Mouse (Mus musculus): ENCODE results near the gene Snx18. TPM values are rescaled to one million over a fixed set of nuclear protein-coding genes. Genes with fewer than 3 reads are reported as not detected.

Gene Snx18
- polyA plus RNA-seq, 1 experiment from 2014 or later, result 13.8 TPM

- Histone ChIP-seq H3K4me2 (no peak overlapping the region), H3K9me3 (no peaks in the 10 kb centered on the region), H3K27me3 (replicated peaks) (no peaks in the 10 kb centered on the region), H3K4me3 (no peak overlapping the region), H3K9ac (no peak overlapping the region), H3K36me3 (no peaks in the 10 kb centered on the region), H3K4me1 (no peaks in the 10 kb centered on the region), H3K27ac (replicated peaks) (no peak overlapping the region)
- 76% methylated on average over 5 of the region's 5 CpGs for WGBS
- no peak for ATAC-seq (ENCODE audit: extremely low read depth, insufficient number of reproducible peaks, low FRiP score, low TSS enrichment)
These were observed 36.9 kb downstream of the Snx18 start for GRCm38 (mm10) chr13:113581436-113581835.

GRCm38 (mm10) chr13:113580400-113580790 is 38.0 kb downstream of the Snx18 start:
- H3K4me3 ChIP-seq, result no peak overlapping the region
- WGBS, result 76% methylated on average over 6 of the region's 6 CpGs
- no peak overlapping the region for H3K9ac ChIP-seq
- no peak overlapping the region for H3K27ac ChIP-seq (replicated peaks)
- H3K4me1 ChIP-seq, result no peaks in the 10 kb centered on the region
- no peaks in the 10 kb centered on the region for H3K27me3 ChIP-seq (replicated peaks)
- no peak overlapping the region for H3K4me2 ChIP-seq
- no peaks in the 10 kb centered on the region for H3K9me3 ChIP-seq
- no peak for ATAC-seq (ENCODE audit: extremely low read depth, insufficient number of reproducible peaks, low FRiP score, low TSS enrichment)
- H3K36me3 ChIP-seq, result no peaks in the 10 kb centered on the region

- 47% methylated on average over 7 of the region's 7 CpGs for WGBS
- ATAC-seq (ENCODE audit: extremely low read depth, insufficient number of reproducible peaks, low FRiP score, low TSS enrichment), result no peak
- Histone ChIP-seq H3K4me1 (no peaks in the 10 kb centered on the region), H3K9ac (no peak overlapping the region), H3K4me2 (no peak overlapping the region), H3K27me3 (replicated peaks) (no peaks in the 10 kb centered on the region), H3K9me3 (no peaks in the 10 kb centered on the region), H3K27ac (replicated peaks) (no peak overlapping the region), H3K36me3 (no peaks in the 10 kb centered on the region), H3K4me3 (no peak overlapping the region)
These were observed 38.5 kb downstream of the Snx18 start for GRCm38 (mm10) chr13:113579788-113580399.

GRCm38 (mm10) chr13:113574232-113574631 is 44.1 kb downstream of the Snx18 start:
- no peak for ATAC-seq (ENCODE audit: extremely low read depth, insufficient number of reproducible peaks, low FRiP score, low TSS enrichment)
- no peak overlapping the region for H3K27ac ChIP-seq (replicated peaks)
- no peak overlapping the region for H3K4me2 ChIP-seq
- no peaks in the 10 kb centered on the region for H3K4me1 ChIP-seq
- H3K27me3 ChIP-seq (replicated peaks), result no peaks in the 10 kb centered on the region
- H3K4me3 ChIP-seq, result no peak overlapping the region
- H3K9me3 ChIP-seq, result no peaks in the 10 kb centered on the region
- 84% methylated on average over 13 of the region's 13 CpGs for WGBS
- no peaks in the 10 kb centered on the region for H3K36me3 ChIP-seq
- H3K9ac ChIP-seq, result no peak overlapping the region

- Histone ChIP-seq H3K4me2 (no peak overlapping the region), H3K36me3 (no peaks in the 10 kb centered on the region), H3K4me3 (no peak overlapping the region), H3K27me3 (replicated peaks) (no peaks in the 10 kb centered on the region), H3K9ac (no peak overlapping the region), H3K4me1 (no peaks in the 10 kb centered on the region), H3K27ac (replicated peaks) (no peak overlapping the region), H3K9me3 (no peaks in the 10 kb centered on the region)
- 88% methylated on average over 2 of the region's 2 CpGs for WGBS
- ATAC-seq (ENCODE audit: extremely low read depth, insufficient number of reproducible peaks, low FRiP score, low TSS enrichment), result no peak
These were observed 45.0 kb downstream of the Snx18 start for GRCm38 (mm10) chr13:113573377-113573776.

GRCm38 (mm10) chr13:113572046-113572686 is 46.2 kb downstream of the Snx18 start:
- Histone ChIP-seq H3K36me3 (no peaks in the 10 kb centered on the region), H3K9ac (no peak overlapping the region), H3K27me3 (replicated peaks) (no peaks in the 10 kb centered on the region), H3K27ac (replicated peaks) (no peak overlapping the region), H3K4me2 (no peak overlapping the region), H3K4me3 (no peak overlapping the region), H3K4me1 (no peaks in the 10 kb centered on the region), H3K9me3 (no peaks in the 10 kb centered on the region)
- no peak for ATAC-seq (ENCODE audit: extremely low read depth, insufficient number of reproducible peaks, low FRiP score, low TSS enrichment)
- 82% methylated on average over 9 of the region's 9 CpGs for WGBS

GRCm38 (mm10) chr13:113569526-113569925 is 48.8 kb downstream of the Snx18 start:
- H3K4me2 ChIP-seq, result no peak overlapping the region
- H3K4me3 ChIP-seq, result no peak overlapping the region
- H3K4me1 ChIP-seq, result no peaks in the 10 kb centered on the region
- no peaks in the 10 kb centered on the region for H3K36me3 ChIP-seq
- H3K9me3 ChIP-seq, result no peaks in the 10 kb centered on the region
- H3K27ac ChIP-seq (replicated peaks), result no peak overlapping the region
- H3K9ac ChIP-seq, result no peak overlapping the region
- 45% methylated on average over 2 of the region's 2 CpGs for WGBS
- no peak for ATAC-seq (ENCODE audit: extremely low read depth, insufficient number of reproducible peaks, low FRiP score, low TSS enrichment)
- H3K27me3 ChIP-seq (replicated peaks), result no peaks in the 10 kb centered on the region

- no peaks in the 10 kb centered on the region for H3K36me3 ChIP-seq
- H3K4me3 ChIP-seq, result no peak overlapping the region
- H3K9ac ChIP-seq, result no peak overlapping the region
- no peak for ATAC-seq (ENCODE audit: extremely low read depth, insufficient number of reproducible peaks, low FRiP score, low TSS enrichment)
- no peaks in the 10 kb centered on the region for H3K4me1 ChIP-seq
- no peak overlapping the region for H3K4me2 ChIP-seq
- 74% methylated on average over 5 of the region's 5 CpGs for WGBS
- H3K27ac ChIP-seq (replicated peaks), result no peak overlapping the region
- H3K27me3 ChIP-seq (replicated peaks), result no peaks in the 10 kb centered on the region
- no peaks in the 10 kb centered on the region for H3K9me3 ChIP-seq
These were observed 51.4 kb downstream of the Snx18 start for GRCm38 (mm10) chr13:113566951-113567350.

GRCm38 (mm10) chr13:113566411-113566810 is 52.0 kb downstream of the Snx18 start:
- H3K4me2 ChIP-seq, result no peak overlapping the region
- no peak overlapping the region for H3K27ac ChIP-seq (replicated peaks)
- 0 out of 2 replicates have a peak, but pooled peaks cover 2% of the 10 kb centered on the region for H3K9me3 ChIP-seq
- no peak overlapping the region for H3K9ac ChIP-seq
- H3K36me3 ChIP-seq, result no peaks in the 10 kb centered on the region
- no peak overlapping the region for H3K4me3 ChIP-seq
- H3K27me3 ChIP-seq (replicated peaks), result no peaks in the 10 kb centered on the region
- no peak for ATAC-seq (ENCODE audit: extremely low read depth, insufficient number of reproducible peaks, low FRiP score, low TSS enrichment)
- H3K4me1 ChIP-seq, result no peaks in the 10 kb centered on the region
- WGBS, result 84% methylated on average over 7 of the region's 7 CpGs

- 0 out of 2 replicates have a peak, but pooled peaks cover 5% of the 10 kb centered on the region for H3K9me3 ChIP-seq
- WGBS, result 83% methylated on average over 9 of the region's 9 CpGs
- no peak overlapping the region for H3K9ac ChIP-seq
- no peaks in the 10 kb centered on the region for H3K36me3 ChIP-seq
- no peak overlapping the region for H3K4me2 ChIP-seq
- peaks cover 6% of the 10 kb centered on the region for H3K4me1 ChIP-seq
- no peak overlapping the region for H3K27ac ChIP-seq (replicated peaks)
- H3K27me3 ChIP-seq (replicated peaks), result no peaks in the 10 kb centered on the region
- ATAC-seq (ENCODE audit: extremely low read depth, insufficient number of reproducible peaks, low FRiP score, low TSS enrichment), result no peak
- no peak overlapping the region for H3K4me3 ChIP-seq
These were observed 58.7 kb downstream of the Snx18 start for GRCm38 (mm10) chr13:113559646-113560045.

GRCm38 (mm10) chr13:113556538-113556937 is 61.8 kb downstream of the Snx18 start:
- Histone ChIP-seq H3K9ac (no peak overlapping the region), H3K27me3 (replicated peaks) (no peaks in the 10 kb centered on the region), H3K9me3 (0 out of 2 replicates have a peak, but pooled peaks cover 5% of the 10 kb centered on the region), H3K36me3 (no peaks in the 10 kb centered on the region), H3K4me3 (no peak overlapping the region), H3K4me2 (no peak overlapping the region), H3K4me1 (peaks cover 10% of the 10 kb centered on the region), H3K27ac (replicated peaks) (no peak overlapping the region)
- no peak for ATAC-seq (ENCODE audit: extremely low read depth, insufficient number of reproducible peaks, low FRiP score, low TSS enrichment)

- no peak overlapping the region for H3K4me3 ChIP-seq
- no peak overlapping the region for H3K27ac ChIP-seq (replicated peaks)
- no peaks in the 10 kb centered on the region for H3K9me3 ChIP-seq
- peaks cover 23% of the 10 kb centered on the region for H3K4me1 ChIP-seq
- ATAC-seq (ENCODE audit: extremely low read depth, insufficient number of reproducible peaks, low FRiP score, low TSS enrichment), result no peak
- no peak overlapping the region for H3K9ac ChIP-seq
- 76% methylated on average over 2 of the region's 2 CpGs for WGBS
- H3K27me3 ChIP-seq (replicated peaks), result no peaks in the 10 kb centered on the region
- H3K36me3 ChIP-seq, result no peaks in the 10 kb centered on the region
- no peak overlapping the region for H3K4me2 ChIP-seq
These were observed 63.1 kb downstream of the Snx18 start for GRCm38 (mm10) chr13:113555226-113555625.
